27 mouse cellular contexts compared by ENCODE assay signal in the genomic region with DNA sequence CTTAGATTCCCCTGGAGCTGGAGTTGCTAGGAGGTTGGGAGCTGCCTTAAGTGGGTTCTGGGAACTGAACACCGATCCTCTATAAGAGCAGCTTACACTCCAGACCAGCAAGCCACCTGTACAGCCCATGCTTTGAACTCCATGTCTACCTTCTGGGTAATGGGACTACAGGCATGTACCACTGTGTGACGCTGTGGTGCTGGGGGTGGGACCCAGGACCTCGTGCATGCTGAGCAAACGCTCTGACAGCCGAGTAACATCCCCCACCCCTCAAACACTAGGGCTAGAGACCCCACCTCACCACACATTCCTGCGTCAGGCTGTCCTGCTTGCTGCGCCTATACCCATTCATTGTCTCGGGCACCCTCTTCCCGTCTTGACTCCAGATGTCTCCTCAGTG. TPM values are rescaled to one million over a fixed set of nuclear protein-coding genes. Genes with fewer than 3 reads are reported as not detected.
"Had no signal": no experiment of that assay in that cellular context is flagged by ENCODE, and none has a peak within 500 bp of the region (broad histone marks: within the 10 kb centered on the region; RNA-seq: fewer than 3 reads in every experiment).

No protein-coding gene starts in this region.

- H3K9ac ChIP-seq: hindbrain, embryonic 13.5 days; hindbrain, embryonic 15.5 days; limb, embryonic 12.5 days; liver, embryonic 13.5 days had no signal

- H3K36me3 ChIP-seq: hindbrain, embryonic 10.5 days; hindbrain, embryonic 13.5 days; hindbrain, embryonic 15.5 days; limb, embryonic 10.5 days; limb, embryonic 12.5 days; liver, embryonic 13.5 days had no signal

- ATAC-seq: hindbrain, postnatal 0 days; intestine, postnatal 0 days had no signal

- H3K27me3 ChIP-seq: hindbrain, embryonic 13.5 days; hindbrain, embryonic 15.5 days; limb, embryonic 12.5 days; liver, embryonic 13.5 days had no signal

- H3K4me1 ChIP-seq: hindbrain, embryonic 10.5 days; hindbrain, embryonic 13.5 days; hindbrain, embryonic 15.5 days; limb, embryonic 10.5 days; limb, embryonic 12.5 days; liver, embryonic 13.5 days had no signal

- H3K4me2 ChIP-seq: heart, embryonic 11.5 days; hindbrain, embryonic 13.5 days; hindbrain, embryonic 15.5 days; limb, embryonic 12.5 days; liver, embryonic 11.5 days; liver, embryonic 13.5 days had no signal

- DNase-seq: gastrocnemius, adult 2 months; gastrocnemius, postnatal 10 days; gastrocnemius, postnatal 25 days; heart, postnatal 10 days; heart, postnatal 4 days; kidney, adult 18-20 months; kidney, adult 8-10 months; kidney, postnatal 10 days; kidney, postnatal 4 days; liver; liver, embryonic 13.5 days had no signal

- H3K9me3 ChIP-seq: hindbrain, embryonic 10.5 days; hindbrain, embryonic 13.5 days; hindbrain, embryonic 15.5 days; limb, embryonic 10.5 days; limb, embryonic 12.5 days; liver, embryonic 13.5 days had no signal

- H3K4me3 ChIP-seq: gastrocnemius, adult 2 months; heart, adult 2 months; hindbrain, embryonic 10.5 days; hindbrain, embryonic 13.5 days; hindbrain, embryonic 15.5 days; layer of hippocampus, adult 2 months; left cerebral cortex, adult 2 months; limb, embryonic 10.5 days; limb, embryonic 12.5 days; liver, embryonic 13.5 days had no signal

- H3K27ac ChIP-seq: gastrocnemius, adult 2 months; heart, adult 2 months; hindbrain, embryonic 10.5 days; hindbrain, embryonic 13.5 days; hindbrain, embryonic 15.5 days; hindbrain, postnatal 0 days; layer of hippocampus, adult 2 months; left cerebral cortex, adult 2 months; limb, embryonic 10.5 days; limb, embryonic 12.5 days; liver, embryonic 13.5 days had no signal

RNA-seq across cellular contexts. Expression of a gene that starts 3.0 kb away (rescaled TPM):
- polyA plus RNA-seq: liver, embryonic 13.5 days had no signal

RNA-seq across cellular contexts. Expression of a gene that starts 48.6 kb away (rescaled TPM):
- polyA plus RNA-seq: heart, adult 2 months; heart, embryonic 11.5 days; heart, embryonic 16.5 days; intestine, embryonic 14.5 days; intestine, postnatal 0 days; kidney, embryonic 14.5 days; kidney, embryonic 16.5 days; limb, embryonic 10.5 days; liver, embryonic 11.5 days; liver, embryonic 13.5 days had no signal
